Mouse (Mus musculus) heart, postnatal 0 days (tissue): ENCODE data around the gene Cp.

Source experiments
- CTCF ChIP-seq: IDR thresholded peaks from 2 replicates; pipeline ENCODE4 v1.5.1; 2016; ENCODE audit warnings: antibody characterized with exemption, control low read depth, low read depth
- EP300 ChIP-seq: IDR thresholded peaks from 2 replicates; pipeline ENCODE4 v1.6.1; 2016; ENCODE audit warnings: antibody characterized with exemption, low read depth

- TF ChIP-seq CTCF (no peak), EP300 (no peak)
Observed at GRCm38 (mm10) chr3:20026481-20026880, 69.6 kb downstream of the Cp start.
